Mouse (Mus musculus) adrenal gland, postnatal 10 days (tissue): ENCODE results near the gene Xntrpc. TPM values are rescaled to one million over a fixed set of nuclear protein-coding genes. Genes with fewer than 3 reads are reported as not detected.
"Not testable (repeated sequence)": the region's sequence is repeated elsewhere in the genome, so short reads cannot be mapped to it uniquely, and the experiment has no call there.

Source experiments
- DNase-seq: peaks from one replicate; pipeline ENCODE4 v3.0.0; 2021; ENCODE audit warnings: mixed read lengths
- long read RNA-seq, 2 experiments: library from polyadenylated mRNA; stranded (forward); transcript quantifications; one replicate each; pipeline ENCODE4 v2.0.0; 2021
- total RNA-seq, 2 experiments: library from RNA; stranded (reverse); gene quantifications; 2 replicates each; pipeline ENCODE4 v1.2.3; 2021

Xntrpc gene
- total RNA-seq = 1 to 10 TPM in 1 of 2 experiments, under 1 TPM in 1; 0.93 to 1.3 TPM
- long read RNA-seq, experiment 1 = 0 reads
- long read RNA-seq, experiment 2, partial matches to known transcripts = 0 of 2 reads
- long read RNA-seq, experiment 2, other reads (novel, unspliced or antisense) = 2 of 2 reads

DNA sequence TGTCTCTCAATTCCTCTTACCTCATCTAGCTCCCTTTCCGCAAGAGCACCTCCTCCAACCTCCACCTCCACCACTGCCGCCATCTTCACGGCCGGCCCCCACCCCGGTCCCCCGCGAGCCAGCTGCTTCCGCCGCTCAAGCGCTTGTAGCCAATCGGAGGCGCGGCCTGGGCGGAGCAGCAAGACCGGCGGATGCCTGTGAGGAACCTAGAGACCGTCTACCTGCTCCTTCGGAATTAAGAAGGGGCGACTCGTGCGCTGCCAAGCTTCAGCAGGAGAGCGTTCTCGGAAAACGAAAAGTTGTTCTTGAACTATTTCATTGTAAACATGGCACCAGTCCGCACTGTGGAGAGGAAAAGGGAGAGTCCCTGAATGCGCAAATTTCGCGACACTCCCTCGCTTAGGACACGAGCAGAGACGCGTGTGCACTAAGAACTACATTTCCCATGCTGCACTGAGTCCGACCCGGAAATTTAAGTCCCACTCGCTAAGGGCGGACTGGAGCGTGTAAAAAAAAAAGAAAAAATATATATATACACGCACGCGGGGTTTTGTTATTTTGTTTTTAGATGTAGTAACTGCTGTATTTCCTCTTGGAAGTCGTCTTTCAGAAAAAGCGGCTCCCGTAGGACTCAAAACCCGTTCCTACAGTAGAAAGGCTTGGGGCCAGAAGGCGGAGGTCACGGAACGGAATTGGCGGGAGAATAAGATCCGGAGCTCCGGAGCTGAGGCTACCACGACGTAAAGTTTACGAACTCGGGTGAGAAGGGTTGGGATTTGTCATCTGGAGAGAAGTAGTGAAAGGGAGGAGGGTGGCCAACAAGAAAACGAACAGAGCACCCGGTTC is at the start of gene Xntrpc, which contains the start of the genes Rnf121 and Xndc1:
Gene Xntrpc, plus strand, starts transcription at position 668 of the 846 bp plus-strand sequence.
Gene Rnf121, minus strand, starts transcription at position 424 of the 846 bp plus-strand sequence.
Gene Xndc1, plus strand, starts transcription at position 466 of the 846 bp plus-strand sequence.
- peak; percentile 94 for DNase-seq

DNA sequence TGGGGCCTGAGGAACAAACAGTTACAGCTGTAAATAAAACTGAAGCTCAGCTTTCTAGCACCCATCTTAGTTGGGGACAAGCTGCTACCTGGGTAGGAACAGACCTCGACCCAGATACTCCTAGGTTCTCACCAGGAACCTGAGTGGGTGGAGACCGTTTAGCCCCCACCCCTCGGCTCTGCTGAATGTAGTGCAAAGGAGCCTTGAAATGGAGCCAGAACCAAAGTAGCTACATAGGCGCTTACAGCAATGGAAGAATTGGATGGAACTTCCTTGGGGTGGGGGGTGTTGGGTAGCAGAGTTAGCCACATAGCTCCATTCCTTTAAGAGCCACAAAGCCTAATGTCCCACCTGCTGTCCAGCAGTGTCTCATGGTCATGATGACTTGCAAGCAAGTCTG is 48.6 kb upstream of the Xntrpc start:
- no peak for DNase-seq

DNA sequence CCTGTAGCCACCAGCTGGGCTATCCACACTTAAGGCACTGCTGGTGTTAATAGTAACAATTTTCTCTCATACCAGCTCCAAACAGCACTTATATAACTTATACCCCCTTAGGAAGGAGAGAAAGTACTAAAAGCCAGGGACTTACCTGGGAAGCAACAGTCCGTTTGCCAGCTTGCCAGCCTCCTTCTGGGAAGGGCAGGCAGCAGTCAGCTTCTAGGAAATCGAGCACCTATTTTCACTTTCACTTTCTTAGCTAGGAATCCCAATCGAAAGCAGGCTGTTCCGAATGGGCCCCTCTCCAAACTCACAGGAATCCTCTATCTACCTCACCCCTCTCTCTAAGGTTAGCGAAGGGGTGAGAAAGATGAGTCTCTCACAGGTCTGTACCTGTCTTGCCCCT is 48.1 kb upstream of the Xntrpc start:
- DNase-seq = no peak

DNA sequence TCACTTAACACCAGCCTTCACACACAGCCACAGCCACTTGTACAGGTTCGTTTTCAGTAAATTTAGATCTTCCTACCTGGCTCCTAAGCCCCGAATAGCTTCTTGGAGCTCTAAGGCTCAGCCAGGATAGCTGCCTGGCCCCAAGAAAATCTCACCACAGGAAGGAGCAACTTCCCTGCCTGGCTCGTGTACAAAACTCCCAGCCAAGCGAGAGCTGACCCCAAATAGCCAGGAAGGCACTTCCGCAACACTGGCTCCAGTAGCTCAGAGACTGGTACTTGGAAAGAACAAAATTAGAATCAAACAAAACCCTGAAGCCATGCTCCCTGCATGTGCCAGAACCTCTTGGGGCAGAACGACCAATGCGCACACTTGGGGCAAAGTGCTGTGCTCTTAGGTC is 47.5 kb upstream of the Xntrpc start:
- peak; percentile 53 for DNase-seq

DNA sequence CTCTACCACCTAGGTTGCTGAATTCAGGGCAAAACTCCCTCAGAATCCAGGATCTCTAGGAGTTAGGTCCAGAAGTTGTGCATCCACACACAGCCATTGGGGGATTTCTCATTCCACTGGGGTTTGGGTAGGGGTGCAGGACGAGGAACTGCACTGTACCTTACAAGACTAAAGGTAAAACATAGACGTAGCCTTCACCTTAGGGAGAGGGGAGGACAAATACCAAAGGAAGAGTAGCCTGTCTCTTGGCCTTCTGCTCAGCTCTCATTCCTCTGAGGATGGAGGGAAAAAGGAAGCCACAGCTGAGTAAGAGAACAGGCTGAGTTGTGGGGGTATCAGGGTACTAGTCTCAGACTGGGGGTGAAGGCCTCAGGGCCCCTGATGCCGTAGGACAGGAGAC is 46.9 kb upstream of the Xntrpc start, which contains the start of gene Il18bp:
Gene Il18bp, minus strand, starts transcription at position 101 of the 400 bp plus-strand sequence.
- DNase-seq = no peak

DNA sequence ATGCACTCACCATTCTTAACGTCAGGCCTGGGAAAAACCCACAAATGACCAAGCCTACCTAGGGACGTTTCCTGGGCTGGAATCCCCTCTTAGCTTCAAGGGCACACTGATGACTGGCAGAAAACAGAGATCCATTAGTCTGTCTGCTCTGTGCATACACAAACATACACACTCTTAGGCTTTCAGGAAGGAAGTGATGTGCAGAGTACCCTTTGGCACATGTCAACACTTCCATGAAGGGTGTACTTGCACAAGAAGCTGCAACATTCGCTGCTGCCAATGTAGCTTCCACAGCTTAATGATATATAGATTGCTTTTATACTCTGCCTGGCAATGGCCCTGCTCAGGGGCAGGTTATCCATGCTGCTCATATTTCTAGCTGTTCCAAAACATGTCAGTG is 46.2 kb upstream of the Xntrpc start:
- DNase-seq = no peak

DNA sequence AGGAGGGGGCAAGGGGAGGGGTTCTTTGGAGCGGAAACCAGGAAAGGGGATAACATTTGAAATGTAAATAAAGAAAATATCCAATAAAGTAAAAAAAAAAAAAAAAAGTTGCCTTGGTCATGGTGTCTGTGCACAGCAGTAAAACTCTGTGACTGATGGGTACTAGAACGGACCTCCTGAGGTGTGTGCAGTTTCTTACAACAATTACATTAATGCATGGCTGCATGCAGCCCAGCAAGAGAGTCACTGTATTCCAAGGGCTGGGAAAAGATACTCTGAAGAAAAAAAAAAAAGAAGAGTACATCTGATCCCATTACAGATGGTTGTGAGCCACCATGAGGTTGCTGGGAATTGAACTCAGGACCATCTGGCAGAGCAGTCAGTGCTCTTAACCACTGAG is 44.6 kb upstream of the Xntrpc start:
- DNase-seq = not testable (repeated sequence)

DNA sequence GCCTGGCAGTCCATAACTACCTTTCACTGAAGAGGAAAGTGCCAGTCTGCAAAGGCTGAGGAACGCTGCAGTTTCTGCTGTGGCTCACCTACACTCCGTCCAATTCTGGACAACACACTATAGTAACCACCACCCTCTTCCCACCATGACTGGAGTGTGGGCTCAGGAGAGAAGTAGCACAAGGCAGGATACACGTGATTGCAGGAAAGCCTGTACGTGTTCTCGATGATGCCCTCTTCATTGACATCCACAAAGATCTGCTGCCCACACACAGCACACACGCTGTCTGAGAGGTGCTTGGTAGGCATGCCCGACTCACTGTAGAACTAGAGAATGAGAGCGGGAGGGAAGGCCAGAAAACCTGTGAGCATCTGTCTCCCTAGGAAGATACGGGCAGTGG is 41.7 kb upstream of the Xntrpc start:
- no peak for DNase-seq

DNA sequence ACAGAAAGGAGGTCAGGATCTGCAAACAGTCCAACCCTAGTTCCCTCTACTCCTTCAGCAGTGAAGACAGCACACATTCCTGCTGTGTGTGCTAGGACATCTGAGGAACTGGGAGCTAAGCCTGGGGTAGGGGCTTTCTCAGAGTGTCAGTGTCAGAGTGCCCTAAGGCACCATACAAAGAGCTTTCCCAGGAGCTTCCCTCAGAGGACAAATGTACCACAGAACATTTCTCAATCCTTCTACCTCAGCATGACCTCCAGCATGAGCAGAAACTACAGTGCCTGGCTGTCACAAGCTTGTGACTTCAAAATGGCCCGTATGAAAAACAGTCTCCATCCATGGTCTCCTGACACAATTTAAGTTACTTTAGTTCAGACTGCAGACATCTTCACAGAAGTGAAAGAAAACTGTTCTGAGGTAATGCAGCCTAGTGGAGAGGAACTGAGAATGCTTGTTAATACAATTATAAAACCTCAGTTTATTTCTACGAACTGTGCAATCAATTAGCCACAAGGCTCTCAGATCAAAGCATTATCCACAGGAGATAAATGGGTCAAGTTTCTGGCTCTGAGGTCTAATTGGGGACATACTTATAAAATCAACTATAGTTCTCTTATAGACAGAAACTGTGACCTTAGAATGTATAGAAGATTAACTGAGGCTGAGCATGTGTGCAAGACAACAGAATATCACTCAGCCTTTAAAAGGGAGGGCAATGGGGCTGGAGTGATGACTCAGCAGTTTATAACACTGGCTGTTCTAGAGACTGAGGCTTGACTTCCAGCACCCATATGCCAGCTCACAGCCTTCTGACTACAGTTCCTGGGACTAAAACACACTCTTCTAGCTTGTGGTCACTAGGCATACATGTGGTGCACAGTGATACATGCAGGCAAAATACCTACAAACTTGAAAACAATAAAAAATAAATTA is 40.1 kb upstream of the Xntrpc start:
- DNase-seq = no peak

DNA sequence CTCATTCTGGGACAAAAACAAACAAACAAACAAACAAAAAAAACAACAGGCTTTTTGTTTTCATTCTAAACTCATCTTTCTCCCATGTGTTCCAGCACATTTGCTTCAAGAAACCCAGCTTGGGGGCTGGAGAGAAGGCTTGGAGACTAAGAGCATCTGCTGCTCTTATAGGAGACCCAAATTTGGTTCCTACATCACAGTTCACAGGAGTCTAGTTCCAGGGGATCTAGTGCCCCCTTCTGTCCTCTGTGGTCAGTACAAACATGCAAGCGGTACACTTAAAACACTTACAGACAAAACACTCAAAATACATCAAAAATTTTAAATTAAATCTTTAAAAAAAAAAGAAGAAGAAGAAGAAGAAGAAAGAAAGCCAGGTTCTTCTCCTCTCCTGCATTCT is 30.6 kb upstream of the Xntrpc start:
- DNase-seq = no peak

DNA sequence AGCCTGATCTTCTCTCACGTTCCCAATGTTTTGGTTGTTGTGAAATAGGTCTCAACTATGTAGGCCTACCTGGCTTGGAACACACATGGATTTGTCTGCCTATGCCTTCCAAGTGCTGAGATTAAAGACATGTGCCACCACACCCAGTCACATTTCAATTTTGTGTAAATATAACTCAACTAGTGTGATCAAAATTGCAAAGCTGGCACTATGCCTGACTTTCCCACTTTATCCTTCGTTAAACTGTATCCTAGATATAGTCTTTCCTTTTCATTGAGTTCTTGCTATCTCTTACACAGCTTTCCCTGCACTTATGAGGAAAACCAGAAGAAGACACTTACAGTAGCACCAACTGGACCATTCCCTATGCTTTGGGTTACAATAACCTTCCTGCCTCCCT is 30.0 kb upstream of the Xntrpc start:
- DNase-seq = no peak

DNA sequence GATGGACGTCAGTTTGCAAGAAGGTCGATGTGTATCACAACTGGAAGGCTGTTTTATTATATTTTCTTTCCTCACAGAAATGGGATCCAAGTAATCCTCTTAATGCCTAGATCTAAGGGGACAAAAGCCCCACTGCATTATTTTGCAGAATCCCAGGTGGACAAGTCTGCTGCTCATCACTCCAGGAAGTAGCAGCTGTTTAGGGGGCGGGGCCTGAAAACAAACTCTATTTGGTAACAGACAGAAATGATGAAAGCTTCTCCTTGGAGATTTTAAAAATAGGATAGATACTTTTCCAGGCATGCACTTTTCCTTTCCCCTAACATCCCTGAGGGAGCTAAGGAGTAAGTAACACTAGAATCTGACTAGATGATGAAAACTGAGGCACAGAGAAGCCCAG is 28.2 kb upstream of the Xntrpc start:
- no peak for DNase-seq

DNA sequence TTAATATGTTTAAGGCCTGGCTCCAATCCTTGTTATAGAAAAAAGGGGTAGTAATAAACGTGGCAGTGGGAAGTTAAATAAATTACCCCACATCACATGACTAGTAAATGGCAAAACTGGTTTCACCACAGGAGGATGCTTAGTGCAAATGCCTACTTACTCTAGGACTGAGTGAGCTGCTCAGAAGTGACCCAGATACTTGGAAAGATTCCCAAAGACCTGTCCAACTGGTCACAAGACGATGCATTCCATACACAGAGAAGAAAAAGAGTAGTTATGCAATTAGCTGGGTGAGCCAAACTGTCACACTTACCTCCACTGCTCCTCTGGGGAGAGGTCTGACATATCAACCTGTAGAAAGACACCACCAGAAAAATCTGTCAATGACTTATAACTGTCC is 23.2 kb upstream of the Xntrpc start:
- no peak for DNase-seq

DNA sequence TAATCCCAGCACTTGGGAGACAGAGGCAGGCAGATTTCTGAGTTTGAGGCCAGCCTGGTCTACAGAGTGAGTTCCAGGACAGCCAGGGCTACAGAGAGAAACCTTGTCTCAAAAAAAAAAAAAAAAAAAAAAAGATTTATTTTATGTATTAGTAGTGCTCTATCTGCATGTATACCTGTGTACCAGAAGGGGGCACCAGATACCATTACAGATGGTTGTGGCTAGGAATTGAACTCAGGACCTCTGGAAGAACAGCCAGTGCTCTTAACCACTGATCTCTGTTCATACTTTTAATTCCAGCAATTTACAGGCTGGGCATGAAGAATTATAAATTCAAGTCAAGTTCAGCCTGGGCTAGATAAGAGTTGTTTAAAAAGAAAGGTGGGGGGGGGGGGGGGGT is 17.0 kb upstream of the Xntrpc start:
- DNase-seq = not testable (repeated sequence)

DNA sequence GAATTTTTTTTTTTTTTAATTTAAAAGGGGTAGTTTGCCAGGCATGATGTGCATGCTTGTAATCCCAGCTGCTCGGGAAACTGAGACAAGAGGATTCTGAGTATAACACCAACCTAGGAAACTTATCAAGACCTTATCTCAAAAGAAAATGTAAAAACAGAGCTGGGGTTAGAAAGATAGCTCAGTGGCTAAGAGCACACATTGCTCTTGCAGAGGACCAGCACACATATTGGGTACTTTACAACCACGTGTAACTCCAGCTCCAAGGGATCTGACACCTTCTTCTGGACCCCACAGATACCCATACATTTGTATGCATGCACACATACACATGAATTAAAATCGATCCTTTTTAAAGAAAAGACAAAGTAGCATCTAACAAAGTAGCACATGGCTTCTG is 4.2 kb upstream of the Xntrpc start:
- DNase-seq = no peak

DNA sequence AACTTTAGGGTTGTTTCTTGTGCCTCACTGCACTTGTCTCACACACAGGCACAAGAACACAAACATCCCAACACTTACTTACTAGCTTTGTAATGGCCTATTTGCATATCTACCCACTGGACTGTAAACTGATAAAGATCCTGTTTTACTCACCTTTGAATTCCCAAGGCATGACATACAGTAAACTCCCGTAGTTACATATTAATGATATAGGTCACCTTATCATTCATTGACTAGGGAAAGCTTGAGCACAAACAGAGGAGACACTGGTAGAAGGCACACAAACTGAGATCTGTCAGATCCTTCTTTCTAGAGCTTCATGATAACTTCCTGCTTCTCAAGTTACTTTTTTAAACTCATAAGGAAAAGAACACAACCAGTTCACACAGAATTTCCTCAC is 3.3 kb upstream of the Xntrpc start:
- DNase-seq = no peak

DNA sequence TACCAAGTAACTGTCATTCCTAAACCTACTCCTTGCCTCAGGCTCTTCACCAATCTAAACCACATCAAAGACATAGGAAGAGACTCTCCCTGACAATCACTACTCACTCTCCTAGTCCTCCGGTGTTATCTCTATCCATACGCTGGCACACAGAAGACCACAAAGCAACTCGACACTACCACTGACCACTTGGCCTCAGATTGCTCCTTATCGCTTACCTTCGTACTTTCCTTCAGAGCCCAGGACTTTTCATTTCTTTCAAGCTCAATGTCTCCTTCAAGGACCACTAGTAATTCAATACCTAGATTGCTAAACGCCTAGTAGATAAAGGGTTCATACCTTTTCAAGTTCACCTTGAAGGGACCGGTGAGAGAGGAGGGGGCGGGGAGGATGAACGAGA is 1.6 kb upstream of the Xntrpc start:
- DNase-seq = no peak

DNA sequence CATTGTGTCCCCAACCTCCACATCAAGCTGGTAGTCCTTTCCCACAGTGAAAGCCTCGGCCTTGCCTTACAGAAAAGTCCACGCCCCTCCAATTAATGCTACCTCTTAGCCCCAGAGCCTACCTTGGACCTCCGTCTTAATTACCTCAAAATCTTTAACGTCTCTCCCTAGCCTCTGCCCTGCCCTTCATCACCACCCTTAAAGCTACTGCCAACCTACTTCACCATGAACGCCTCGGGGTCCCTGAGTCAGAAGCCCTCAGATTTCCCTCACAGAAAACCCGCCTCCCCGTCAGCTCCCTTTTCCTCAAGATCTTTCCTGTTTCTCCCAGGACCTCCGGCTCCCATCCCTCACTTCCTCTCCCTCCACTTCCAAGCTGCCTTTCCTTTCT is 863 bp upstream of the Xntrpc start:
- DNase-seq = no peak

DNA sequence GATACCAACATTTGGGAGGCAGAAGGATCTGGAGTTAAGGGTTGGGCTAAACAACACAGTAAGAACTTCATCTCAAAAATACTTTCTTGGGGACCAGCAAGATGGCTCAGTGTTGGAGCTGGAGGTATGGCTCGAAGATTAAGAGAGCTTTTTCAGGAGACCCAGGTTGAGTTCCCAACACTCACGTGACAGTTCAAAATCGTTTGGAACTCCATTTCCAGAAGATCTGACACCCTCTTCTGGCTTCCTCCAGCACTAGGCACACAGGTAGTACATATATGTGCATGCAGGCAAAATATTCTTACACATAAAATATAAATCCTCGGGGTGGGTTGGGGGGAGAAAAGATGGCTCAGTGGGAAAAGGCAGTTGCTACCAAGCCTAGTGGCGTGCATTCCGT is 850 bp downstream of the Xntrpc start:
- no peak for DNase-seq

DNA sequence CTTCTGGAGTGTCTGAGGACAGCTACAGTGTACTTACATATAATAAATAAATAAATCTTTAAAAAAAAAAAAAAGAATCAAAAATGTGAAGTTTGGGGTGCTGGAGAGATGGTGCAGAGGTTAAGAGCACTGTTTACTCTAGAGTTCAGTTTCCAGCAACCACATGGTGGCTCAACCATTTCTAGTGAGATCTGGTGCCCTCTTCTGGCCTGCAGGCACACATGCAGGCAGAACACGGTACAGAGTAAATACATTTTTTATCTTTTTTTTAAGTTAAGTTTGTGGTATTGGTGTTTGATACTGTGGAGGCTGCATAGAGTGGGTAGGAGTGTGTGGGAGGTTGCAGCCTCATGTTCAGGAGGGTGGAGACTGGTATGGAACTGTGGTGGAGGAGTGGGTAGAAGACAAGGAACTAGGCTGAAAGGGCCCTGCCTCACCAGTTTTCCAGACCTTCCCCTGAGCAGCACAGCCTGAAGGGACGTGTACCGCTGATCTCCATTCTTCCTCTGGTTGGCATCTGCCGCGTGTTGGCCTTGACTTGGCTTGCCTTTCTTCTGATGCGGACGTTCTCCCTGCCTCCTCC is 11.3 kb downstream of the Xntrpc start:
- DNase-seq = peak; percentile 35

DNA sequence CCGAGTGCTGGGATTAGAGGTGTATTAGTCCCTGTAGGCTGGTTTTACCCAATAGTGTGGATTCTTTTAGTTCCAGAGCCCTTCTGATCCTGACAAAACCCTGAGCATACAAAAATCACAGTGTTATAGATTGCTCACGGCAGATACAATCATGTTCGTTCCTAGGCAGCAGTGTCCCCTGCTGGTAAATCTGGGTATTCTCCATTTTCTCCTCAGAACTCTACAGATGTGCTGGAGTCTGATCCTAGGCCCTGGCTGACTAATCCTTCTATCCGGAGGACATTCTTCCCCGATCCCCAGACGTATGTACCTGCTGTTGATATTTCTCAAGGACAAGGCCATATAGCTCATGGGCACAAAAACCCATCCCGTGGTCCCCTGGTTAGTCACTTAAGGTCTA is 13.0 kb downstream of the Xntrpc start:
- DNase-seq = peak; percentile 42

DNA sequence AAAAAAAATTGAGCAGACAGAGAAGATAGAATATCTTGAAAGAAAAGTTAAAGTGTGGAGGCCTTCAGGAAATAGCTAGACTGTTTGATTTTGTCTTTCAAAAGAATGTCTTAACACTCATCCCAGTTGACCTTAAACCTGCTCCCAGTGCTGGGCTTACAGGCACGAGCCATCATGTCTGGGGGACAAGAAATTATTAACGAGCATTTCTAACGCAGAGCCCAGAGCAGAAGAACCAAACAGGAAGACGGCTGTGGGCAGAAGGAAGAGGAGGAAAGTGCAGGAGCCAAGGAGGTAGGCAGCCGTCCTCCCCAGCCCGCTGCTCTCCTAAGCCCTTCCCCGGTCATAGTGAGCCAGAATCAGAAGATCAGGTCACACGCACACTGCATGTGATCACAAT is 14.8 kb downstream of the Xntrpc start:
- DNase-seq = no peak
